Mouse (Mus musculus) urinary bladder, postnatal 14 days (tissue): ENCODE measurements around the gene Mrpl1.
A peak's percentile ranks its signal among the peaks of the same experiment; 100 is the strongest.

Source experiments
- DNase-seq: peaks from one replicate; pipeline ENCODE4 v3.0.0; 2021; ENCODE audit warnings: low spot score

Mrpl1 gene

GRCm38 (mm10) chr5:96207531-96207930, 1.8 kb upstream of the Mrpl1 start:
- no peak for DNase-seq

GRCm38 (mm10) chr5:96208543-96208942, 750 bp upstream of the Mrpl1 start:
- no peak for DNase-seq

- DNase-seq = peak; percentile 92
Observed at GRCm38 (mm10) chr5:96209916-96210583, 757 bp downstream of the Mrpl1 start.

DNA sequence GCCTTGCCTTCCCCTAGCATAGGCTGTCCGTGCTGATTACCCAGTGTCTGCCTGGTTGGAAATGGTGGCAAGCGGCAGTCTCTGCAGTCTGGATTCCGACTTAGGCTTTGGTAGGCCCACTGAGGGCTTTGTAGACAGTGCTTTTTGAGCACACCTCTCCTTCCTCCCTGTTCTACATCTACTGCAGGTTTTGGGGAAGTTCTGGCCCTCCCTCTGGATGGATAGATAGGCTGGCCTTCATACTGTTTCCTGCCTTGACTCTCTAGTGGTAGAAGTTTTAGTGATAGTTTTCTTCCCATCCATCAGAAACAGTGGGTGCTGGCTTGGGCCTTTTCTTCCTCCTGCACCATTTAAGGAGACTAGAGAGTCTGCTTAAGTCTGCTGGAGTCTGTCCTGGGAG, 9.4 kb downstream of the Mrpl1 start:
- DNase-seq = no peak

DNA sequence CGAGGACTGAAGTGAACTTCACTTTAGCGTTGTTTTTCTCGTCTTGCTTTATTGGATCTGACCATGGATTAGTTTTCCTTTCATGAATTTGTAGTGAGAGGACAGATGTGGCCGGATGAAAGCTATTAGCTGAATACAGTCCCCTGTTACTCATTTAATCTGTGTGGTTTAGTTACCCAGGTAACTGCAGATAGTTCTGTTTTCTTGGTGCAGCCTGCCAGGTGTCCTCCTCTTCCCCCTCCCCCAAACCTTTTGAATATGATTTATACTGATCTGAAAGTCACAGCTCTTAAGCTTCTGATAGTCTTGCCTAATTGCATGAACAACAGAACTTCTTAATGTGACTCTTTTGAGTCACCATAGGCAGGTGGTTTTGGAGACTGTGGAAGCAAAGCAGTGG, 10.2 kb downstream of the Mrpl1 start:
- no peak for DNase-seq

DNA sequence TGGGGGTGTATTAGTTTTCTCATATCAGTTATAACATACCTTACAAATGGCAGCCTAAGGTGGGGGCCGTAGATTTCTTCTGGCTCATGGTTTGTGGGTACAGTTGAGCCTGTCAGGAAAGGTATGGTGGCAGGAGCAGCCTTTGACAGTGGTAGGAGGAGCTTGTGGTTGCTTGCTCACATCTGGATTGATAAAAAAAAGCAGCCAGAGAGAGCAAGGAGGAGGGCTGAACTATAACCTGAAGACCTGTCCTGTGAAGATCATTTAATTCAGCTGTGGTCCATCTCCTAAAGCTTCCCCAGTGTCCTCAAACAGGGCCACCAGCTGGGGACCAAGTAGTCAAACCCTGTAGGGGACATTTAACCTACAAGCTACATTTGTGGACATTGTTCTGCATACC, 12.0 kb downstream of the Mrpl1 start:
- DNase-seq = no peak

- peak; percentile 18 for DNase-seq
Observed at GRCm38 (mm10) chr5:96221812-96222585, 12.7 kb downstream of the Mrpl1 start.

DNA sequence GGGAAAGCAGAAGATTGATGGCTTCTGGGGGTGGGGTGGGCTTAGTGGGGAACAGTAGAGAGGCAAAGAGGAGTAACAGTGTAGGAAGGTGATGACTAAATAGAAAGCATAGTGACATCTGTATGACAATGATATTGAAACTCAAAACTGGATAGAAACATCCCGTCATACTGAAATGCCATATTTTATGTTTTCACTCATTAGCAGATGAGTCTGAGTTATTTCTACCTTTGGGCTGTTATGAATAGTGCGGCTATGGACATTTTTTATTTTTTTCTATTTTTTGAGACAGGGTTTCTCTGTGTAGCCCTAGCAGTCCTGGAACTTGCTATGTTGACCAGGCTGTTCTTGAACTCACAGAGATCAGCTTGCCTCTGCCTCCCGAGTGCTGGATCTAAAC, 13.7 kb downstream of the Mrpl1 start:
- DNase-seq = no peak

DNA sequence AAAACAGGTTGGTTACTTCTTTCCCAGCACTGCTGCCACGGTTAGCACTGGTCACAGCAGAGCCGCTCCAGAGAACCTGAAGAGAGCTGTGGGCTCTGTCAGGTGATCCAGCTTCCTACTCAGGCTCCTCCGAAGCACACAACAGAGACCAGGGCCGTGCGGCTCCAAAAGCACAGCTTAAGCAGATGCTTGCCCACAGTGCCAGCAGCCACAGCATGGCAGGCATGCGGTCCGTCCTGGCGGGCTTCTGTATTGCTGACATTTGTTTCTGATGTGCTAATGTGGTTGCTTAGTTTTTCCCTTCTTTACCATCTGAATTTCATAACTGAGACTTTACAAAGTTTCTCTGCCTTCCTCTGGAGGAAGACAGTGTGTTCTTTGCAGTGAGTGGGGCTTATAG, 17.2 kb downstream of the Mrpl1 start:
- DNase-seq = no peak

- DNase-seq = no peak
Observed at GRCm38 (mm10) chr5:96228967-96229366, 19.7 kb downstream of the Mrpl1 start.

DNA sequence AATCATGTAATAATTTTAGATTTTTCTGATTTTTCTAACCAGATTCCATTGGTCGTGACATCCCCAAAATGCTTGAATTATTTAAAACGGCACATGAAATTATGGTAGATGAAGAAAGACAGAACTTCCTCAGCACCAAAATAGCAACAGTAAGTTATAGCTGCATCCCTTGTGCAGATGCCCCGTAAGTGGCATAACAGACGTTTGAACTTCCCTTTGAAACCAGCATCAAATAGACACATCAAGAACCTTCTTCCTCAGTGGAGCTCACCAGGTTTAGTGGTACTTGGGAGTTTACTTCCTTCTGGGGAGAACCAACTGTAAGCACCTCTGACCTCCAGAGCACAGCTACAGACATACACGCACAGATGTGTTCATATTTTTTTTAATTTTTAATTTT, 29.5 kb downstream of the Mrpl1 start:
- no peak for DNase-seq

- DNase-seq = no peak
Observed at GRCm38 (mm10) chr5:96240856-96241255, 31.6 kb downstream of the Mrpl1 start.

GRCm38 (mm10) chr5:96244511-96244910, 35.2 kb downstream of the Mrpl1 start:
- no peak for DNase-seq

DNA sequence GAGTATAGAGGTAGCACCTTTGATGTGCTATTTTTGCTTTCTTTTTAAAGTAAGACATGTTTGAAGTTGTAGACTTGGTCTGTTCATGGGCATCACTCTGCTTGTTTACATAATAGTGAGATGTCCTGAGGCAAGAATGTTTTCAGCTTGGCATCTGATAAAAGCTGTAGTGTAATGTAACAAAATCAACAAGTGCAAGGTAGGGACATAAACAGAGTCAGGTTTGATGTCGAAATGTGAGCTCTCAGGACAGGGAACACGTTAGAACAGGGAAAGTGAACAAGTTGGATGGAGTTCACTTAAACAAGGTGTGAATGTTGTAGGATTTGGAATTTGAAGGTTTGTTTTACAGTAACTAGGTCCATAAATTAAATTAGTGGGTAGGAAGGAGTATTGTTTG, 44.7 kb downstream of the Mrpl1 start:
- DNase-seq = no peak

DNA sequence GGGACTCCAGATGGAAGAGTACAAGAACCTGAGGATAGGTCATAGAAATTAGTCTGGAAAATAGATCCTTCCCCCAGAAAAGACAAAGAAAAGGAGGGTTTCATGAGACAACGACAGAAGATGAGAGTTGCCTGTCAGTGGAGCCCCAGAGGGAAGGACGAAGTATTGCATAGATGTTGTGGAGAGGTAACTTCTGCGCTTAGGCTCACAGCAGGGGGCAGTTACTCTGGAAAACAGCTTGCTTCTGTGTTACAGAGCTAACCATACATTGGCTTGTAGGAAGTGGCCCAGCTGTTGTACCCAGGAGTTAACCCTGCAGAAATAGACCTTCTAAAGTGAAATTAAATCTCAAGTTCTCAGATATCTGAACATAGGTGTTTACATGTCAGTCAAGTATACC, 45.9 kb downstream of the Mrpl1 start:
- no peak for DNase-seq

GRCm38 (mm10) chr5:96258210-96258609, 48.9 kb downstream of the Mrpl1 start:
- DNase-seq = no peak

GRCm38 (mm10) chr5:96267017-96267702, 57.9 kb downstream of the Mrpl1 start:
- peak; percentile 75 for DNase-seq

DNA sequence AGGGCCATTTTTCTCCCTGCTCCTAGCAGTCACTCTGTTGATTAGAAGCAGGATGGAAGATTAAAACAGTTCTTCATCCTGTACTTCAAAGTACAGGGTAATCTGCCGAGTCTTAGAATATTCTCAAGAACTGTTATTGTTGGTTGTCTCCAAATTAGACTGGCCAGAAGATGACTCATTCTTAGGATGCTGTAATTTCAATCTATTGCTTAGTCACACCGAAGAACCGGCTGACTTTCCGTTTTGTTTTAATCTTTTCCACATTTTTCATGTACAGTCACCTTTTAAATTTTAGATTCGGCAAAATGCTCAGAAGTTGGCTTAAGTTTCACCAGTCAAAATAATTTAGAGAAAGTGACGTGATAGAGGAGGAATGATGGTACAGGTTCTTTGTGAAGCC, 61.8 kb downstream of the Mrpl1 start:
- no peak for DNase-seq

- DNase-seq = no peak
Observed at GRCm38 (mm10) chr5:96305786-96306185, 96.5 kb downstream of the Mrpl1 start.

DNA sequence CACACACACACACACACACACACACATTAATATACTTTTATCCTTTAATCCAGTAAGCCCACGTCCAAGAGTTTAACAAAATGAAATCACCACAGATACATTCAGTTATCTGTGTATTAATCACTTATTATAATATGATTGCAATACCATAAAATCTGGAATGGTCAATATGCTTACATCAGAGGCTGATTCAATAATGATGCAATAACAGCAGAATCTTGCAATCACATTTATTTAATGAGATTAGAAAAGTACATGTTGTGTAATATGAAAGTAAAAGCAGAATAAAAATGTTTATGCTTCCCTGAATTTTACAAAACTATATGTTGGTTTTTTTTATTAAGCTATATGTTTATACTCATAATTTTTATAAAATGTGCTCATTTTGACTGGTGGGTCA, 97.0 kb downstream of the Mrpl1 start:
- DNase-seq = no peak

- peak; percentile 10 for DNase-seq
Observed at GRCm38 (mm10) chr5:96306826-96307225, 97.5 kb downstream of the Mrpl1 start.

GRCm38 (mm10) chr5:96308086-96308485, 98.8 kb downstream of the Mrpl1 start:
- DNase-seq = no peak

- no peak for DNase-seq
Observed at GRCm38 (mm10) chr5:96308645-96309044, 99.4 kb downstream of the Mrpl1 start.
